Mouse (Mus musculus) gastrocnemius, postnatal 4 days (tissue): ENCODE data around the gene Pcare. TPM values are rescaled to one million over a fixed set of nuclear protein-coding genes. Genes with fewer than 3 reads are reported as not detected.

Source experiments
- DNase-seq, 2 experiments: peaks; one replicate each; pipeline ENCODE4 v3.0.0; 2021 to 2022; ENCODE audit warnings: low spot score in 2 of 2, mixed read lengths in 2 of 2
- total RNA-seq, 2 experiments: library from RNA; stranded (reverse); gene quantifications; 2 replicates each; pipeline ENCODE4 v1.2.3; 2021

Pcare gene
- total RNA-seq, 2 experiments from 2014 or later: not detected

DNA sequence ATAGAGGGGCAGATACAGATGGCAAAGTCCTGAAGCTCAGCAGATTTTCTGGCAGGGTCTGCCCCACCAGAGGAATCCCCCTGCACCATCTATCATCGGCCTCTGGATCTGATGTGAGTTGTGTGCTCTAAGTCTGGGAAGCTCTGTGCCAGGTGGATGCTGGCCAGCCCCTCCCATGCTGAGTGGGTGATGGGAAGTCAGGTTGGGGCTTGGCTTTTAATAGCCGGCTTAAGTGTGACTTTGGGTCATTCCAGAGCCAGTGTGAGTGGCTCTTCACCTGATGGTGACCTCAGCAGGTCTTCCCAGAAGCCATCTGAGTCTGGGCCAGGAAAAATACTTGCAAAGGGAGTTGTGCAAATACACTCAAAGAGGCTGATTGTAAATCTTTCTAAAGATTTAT lies 22.0 kb downstream of the Pcare start:
- peak in 1 of 2 experiments; percentile 36 for DNase-seq

- DNase-seq: no peak
These were observed 31.7 kb downstream of the Pcare start for GRCm38 (mm10) chr17:71721019-71721418.

DNA sequence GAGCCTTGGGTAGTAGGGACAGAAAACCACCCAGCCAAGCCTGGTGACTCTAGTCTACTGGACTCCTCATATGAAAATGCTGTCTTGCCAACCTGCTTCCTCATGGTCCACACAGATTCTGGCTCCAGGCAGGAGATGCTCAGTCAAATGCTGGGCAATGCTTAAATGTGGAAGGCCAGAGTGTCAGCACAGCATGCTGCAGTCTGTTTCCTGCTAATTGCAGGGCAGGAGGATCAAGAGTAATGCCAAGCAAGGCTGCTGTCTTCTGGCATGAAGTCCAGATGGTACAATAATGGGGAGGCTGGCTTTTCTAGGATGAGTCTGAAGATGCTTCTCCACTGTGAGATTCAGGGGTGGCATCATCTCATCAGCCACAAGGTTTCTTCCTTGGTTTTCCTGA lies 32.3 kb downstream of the Pcare start:
- DNase-seq: no peak

- no peak for DNase-seq
These were observed 34.6 kb downstream of the Pcare start for GRCm38 (mm10) chr17:71717881-71718625.

DNA sequence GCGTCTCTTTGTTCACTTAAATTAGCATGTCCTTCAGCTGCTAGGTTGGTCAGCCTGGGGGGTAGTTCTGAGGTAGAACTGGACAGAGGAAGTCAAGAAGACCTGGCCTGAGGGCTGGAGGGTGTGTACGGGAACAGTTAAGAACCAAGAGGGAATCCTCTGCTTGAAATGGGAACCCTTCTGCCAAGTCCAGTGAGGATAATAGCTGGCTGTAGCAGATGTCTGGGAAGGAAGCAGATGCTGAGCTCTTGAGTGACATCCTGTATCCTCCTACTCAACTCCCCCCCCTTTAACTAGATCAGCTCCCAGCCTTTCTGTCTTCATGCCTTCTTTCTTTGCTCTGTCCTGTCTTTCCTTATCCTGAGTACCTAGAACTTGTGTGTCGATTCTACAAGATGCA lies 37.7 kb downstream of the Pcare start:
- no peak for DNase-seq

- no peak for DNase-seq
These were observed 40.4 kb downstream of the Pcare start for GRCm38 (mm10) chr17:71712279-71712678.

DNA sequence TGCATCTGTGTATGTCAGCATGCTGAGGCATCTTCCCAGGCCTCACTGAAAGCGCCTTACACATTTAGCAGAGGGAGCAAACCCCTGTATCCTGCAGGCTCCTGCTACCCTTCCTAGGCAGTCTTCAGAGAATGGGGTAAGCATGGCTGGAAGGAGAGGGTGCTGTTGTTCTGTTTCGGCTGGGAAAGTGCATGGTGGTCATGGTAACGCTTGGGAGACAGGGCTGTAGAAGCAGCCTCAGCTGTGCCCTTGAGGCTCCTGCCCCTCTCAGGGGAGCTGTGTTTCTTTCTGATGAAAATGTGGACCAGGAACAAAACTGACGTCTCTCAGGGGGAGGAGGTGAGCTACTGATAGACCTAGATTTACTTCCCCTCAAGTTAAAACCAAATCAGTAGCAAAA lies 45.0 kb downstream of the Pcare start:
- DNase-seq: no peak

GRCm38 (mm10) chr17:71705550-71706480 lies 46.9 kb downstream of the Pcare start:
- DNase-seq: no peak

DNA sequence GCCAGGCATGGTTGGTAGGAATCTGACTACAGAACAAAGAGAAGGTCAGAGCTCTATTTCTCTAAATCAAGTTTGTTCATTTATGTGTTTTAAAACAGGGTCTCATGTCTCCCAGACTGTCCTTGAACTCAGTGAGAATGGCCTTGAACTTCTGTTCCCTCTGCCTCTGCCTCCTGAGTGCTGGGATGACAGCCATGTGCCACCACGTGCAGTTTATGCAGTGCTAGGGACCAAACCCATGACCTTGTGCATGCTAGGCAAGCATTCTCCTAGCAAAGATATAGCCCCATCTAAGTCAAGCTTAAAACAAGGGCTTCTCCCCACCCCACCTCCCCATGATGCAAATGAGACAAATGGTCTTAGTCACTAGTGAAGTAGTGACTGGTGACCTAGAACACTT lies 47.6 kb downstream of the Pcare start:
- DNase-seq: no peak

GRCm38 (mm10) chr17:71698619-71698956 lies 54.1 kb downstream of the Pcare start:
- DNase-seq: no peak

DNA sequence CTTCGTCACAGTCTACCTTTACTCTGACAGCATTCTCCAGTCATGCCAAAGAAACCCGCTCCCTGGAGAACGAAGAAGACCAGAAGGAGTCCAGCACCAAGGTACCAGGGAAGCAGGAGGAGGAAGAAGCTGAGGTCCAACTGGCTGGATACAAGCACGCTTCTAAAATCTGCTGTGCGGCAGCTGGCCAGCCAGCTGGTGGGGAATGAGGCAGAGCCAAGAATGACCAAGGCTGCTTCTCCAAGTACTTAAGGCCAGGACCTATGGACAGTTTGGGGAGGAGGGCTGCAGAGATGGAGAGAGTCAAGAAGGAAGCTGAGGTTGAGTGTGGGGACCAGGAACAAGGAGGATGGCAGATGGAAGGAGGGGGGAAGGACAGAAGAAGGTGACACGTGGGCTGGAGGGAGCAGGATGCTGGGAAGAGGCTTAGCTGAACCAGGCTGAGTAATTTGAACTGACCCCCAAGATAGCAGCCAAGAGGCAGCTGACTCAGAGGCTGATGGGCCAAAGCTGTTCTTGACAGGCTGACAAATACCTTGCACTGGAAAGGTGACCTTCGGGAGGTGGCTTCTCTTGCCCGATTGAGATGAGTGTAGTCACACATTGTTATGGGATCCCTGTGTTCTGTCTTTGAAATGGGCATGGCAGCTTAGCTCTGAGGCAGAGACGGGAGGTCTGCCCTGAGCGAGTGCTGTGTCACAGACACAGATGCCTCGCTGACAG lies 54.6 kb downstream of the Pcare start:
- no peak for DNase-seq

DNA sequence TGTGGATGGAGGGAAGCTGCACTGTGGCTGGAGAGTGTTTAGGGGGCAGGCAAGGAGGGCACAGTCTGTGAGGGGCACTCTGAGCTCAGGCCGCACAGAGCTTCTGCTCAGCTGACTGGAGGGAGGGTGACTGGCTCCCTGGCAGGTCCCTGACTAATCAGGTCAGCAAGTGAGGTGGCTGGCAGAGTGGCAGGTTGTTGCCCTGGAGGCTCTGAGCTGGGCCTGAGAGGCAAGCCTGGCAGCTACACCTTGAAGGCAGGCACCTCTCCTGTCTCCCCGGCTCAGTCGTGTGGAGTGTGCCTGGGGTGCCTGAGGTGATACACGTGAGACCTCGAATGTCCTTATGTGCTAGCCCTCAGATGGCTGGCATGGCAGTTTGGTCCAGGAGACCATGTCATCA lies 56.3 kb downstream of the Pcare start:
- DNase-seq: no peak

GRCm38 (mm10) chr17:71695716-71696315 lies 56.9 kb downstream of the Pcare start:
- no peak for DNase-seq

- DNase-seq: no peak
These were observed 57.5 kb downstream of the Pcare start for GRCm38 (mm10) chr17:71695151-71695550.

DNA sequence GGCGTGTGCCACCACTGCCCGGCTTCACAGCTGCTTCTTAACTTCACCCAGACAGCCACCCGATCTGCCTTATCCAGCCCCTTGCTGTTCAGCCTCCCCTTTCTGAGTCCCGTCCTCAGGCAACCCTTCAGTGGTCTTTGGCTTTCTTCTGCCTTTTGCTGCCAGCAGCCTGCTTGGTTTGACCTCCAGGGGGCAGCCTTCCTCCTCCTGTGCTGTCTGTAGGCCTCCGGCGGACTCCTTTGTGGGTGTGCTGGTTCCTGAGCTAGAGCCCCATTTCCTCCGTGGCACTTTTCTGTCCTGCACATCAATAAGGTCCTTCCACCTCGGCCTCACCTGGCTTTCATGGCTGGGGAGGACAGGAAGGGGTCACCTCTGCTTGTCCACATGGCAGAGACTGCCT lies 58.9 kb downstream of the Pcare start:
- DNase-seq: no peak

Other genes with a start within 250 kb of the Pcare start
- 10 to 100 TPM; 12.1 to 13.1 TPM for gene Ndc80, start 226.0 kb downstream of the Pcare start, total RNA-seq
- under 1 TPM; 0.73 to 0.83 TPM for gene Spdya, start 200.8 kb downstream of the Pcare start, total RNA-seq
- 10 to 100 TPM; 34.9 to 39.8 TPM for gene Wdr43, start 137.0 kb downstream of the Pcare start, total RNA-seq
- gene Togaram2, start 79.6 kb downstream of the Pcare start, total RNA-seq: under 1 TPM; 0.39 to 0.47 TPM
- 10 to 100 TPM; 27.6 to 33.8 TPM for gene Clip4, start 15.6 kb upstream of the Pcare start, total RNA-seq